Mouse (Mus musculus): ENCODE data around the gene Adam15.
A peak's percentile ranks its signal among the peaks of the same experiment; 100 is the strongest.

Gene Adam15

DNA sequence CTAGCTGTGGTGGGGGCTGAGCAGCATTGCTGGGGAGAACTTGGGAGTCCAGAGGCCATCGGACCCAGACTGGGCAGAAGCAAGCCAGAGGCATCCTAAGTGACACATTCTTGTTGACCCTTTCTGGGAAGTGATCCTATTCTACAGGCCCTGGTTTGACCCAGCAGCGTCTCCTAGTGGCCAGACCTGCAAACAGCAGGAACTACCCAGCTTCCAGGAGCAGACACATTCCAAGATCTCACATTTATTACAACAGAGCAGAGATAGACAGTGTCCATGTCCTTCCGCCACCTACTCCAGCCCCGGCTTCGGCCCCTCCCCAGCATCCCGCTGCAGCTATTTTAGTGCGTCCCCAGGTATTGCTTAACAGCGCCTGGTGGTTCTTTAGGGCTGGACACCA is 10.4 kb downstream of the Adam15 start:
- Histone ChIP-seq H3K4me1 (replicated peaks; ENCODE audit: low read depth, low read length) (peaks cover 59% of the 10 kb centered on the region), H3K9me3 (ENCODE audit: low read length) (no peaks in the 10 kb centered on the region), H3K36me3 (ENCODE audit: insufficient read depth, low read length) (peaks cover 49% of the 10 kb centered on the region), H3K4me3 (replicated peaks; ENCODE audit: low read length) (peak overlapping the region; percentile 88), H3K27me3 (ENCODE audit: insufficient read depth, low read length) (peaks cover 9% of the 10 kb centered on the region)
- no peak for TF ChIP-seq NANOG (IDR thresholded peaks at IDR 0.05; ENCODE audit: borderline replicate concordance, low read length)
- peak; percentile 100 for TF ChIP-seq CTCF (conservative IDR thresholded peaks at IDR 0.05; ENCODE audit: low read length)

DNA sequence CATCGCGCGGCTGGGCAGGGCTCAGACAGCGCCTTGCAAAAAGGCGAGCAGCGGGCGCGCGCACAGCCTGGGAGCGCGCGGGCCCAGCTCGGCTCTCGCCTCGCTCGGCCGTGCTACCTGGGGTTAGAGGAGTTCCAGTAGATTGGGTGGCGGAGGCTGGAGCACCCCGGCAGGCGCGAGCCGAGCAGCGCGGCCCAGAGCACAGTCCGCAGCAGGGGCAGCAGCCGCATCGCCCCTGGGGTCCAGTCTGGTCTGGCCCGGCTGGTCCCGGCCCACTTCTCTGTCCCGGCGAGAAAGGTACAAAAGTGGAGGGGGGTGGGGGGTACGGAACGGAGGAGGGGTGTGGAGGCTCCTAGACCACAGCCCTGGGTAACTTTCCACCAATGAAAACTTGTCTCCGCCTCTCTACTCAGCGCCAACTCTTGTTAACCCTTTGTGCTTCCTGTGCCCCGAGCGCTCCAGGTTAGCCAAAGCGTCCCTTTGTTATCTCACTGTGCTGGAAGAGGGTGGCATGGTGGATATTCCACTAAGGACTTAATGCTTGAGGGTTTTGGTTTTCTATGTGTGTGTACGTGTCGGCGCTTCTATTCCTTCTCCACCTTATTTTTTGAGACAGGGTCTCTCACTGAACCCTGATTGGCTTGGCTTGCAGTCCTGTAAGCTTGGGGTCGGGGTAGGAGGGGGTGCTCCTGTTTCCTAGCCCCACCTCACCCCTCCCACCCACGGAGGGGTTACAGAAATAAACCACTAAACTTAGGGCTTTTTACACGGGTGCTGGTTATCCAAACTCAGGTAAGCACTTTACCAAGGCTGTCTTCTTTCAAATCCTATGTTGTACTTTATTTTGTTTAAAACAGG is 11.8 kb downstream of the Adam15 start, which contains the start of gene Efna4:
Efna4 (minus strand) TSS at position 308 of the 858 bp plus-strand sequence.
- peaks cover 18% of the 10 kb centered on the region for H3K27me3 ChIP-seq (ENCODE audit: insufficient read depth, low read length)
- peak within 1 kb of the TSS; percentile 88 for H3K4me3 ChIP-seq (replicated peaks; ENCODE audit: low read length)
- H3K36me3 ChIP-seq (ENCODE audit: insufficient read depth, low read length): peaks cover 49% of the 10 kb centered on the region
- peaks cover 74% of the 10 kb centered on the region for H3K4me1 ChIP-seq (replicated peaks; ENCODE audit: low read depth, low read length)
- TF ChIP-seq NANOG (IDR thresholded peaks at IDR 0.05; ENCODE audit: borderline replicate concordance, low read length) (no peak), POU5F1 (IDR thresholded peaks at IDR 0.05; ENCODE audit: borderline replicate concordance, low read length) (no peak), CTCF (conservative IDR thresholded peaks at IDR 0.05; ENCODE audit: low read length) (no peak)
- no peaks in the 10 kb centered on the region for H3K9me3 ChIP-seq (ENCODE audit: low read length)

DNA sequence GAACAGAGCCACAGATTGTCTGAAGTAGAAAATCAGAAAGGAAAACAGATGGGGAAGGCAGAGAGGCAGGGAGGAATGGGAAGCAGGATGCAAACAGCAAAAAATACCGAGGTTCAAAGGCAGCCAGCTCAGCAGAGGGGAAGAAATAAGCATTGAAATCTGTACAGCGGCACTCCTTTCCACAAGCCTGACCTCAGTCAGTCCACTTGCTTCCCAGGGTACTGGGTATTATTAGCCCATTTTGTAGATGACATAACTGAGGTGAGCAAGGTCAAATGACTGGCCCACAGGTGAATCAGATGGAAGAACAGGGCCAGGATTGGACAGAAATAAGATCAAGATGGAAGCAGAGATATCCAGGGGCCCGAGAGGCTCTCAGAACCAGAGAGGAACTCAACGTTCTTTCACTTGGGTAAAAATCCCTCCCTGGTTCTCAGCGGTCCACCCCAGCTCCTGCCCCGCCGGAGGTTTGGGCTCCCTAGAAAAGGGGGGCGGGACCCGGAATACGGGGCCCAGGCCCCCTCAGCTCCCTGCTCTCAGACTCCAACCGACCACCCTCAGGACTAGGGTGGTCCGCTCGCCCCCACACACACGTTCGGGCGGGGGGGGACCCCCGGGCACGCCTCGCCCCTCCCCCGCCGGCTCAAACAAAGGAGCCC is 12.6 kb downstream of the Adam15 start:
- TF ChIP-seq NANOG (IDR thresholded peaks at IDR 0.05; ENCODE audit: borderline replicate concordance, low read length) (no peak), POU5F1 (IDR thresholded peaks at IDR 0.05; ENCODE audit: borderline replicate concordance, low read length) (no peak), CTCF (conservative IDR thresholded peaks at IDR 0.05; ENCODE audit: low read length) (no peak)
- Histone ChIP-seq H3K4me1 (replicated peaks; ENCODE audit: low read depth, low read length) (peaks cover 81% of the 10 kb centered on the region), H3K4me3 (replicated peaks; ENCODE audit: low read length) (peak overlapping the region; percentile 88), H3K27me3 (ENCODE audit: insufficient read depth, low read length) (peaks cover 18% of the 10 kb centered on the region), H3K9me3 (ENCODE audit: low read length) (no peaks in the 10 kb centered on the region), H3K36me3 (ENCODE audit: insufficient read depth, low read length) (peaks cover 42% of the 10 kb centered on the region)

DNA sequence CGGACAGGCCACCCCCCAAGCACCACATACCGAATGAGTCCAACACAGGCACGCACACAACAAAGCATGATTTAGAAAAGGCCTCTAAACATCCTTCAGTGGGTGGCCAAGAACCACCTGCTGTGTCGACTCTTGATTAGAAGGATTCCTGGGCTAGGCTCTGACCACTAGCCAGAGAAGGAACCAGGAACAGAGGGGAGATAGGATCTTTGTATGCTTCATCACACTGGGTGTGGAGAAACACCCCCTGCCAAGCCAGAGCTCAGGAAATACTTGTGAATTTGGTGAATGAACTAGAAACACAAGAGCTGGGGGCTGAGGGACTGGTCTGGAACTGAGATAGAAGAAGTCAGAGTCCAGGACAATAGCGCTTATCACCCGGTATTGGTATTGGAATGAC is 13.3 kb downstream of the Adam15 start:
- peak overlapping the region; percentile 88 for H3K4me3 ChIP-seq (replicated peaks; ENCODE audit: low read length)
- H3K27me3 ChIP-seq (ENCODE audit: insufficient read depth, low read length): peaks cover 18% of the 10 kb centered on the region
- peaks cover 88% of the 10 kb centered on the region for H3K4me1 ChIP-seq (replicated peaks; ENCODE audit: low read depth, low read length)
- no peak for TF ChIP-seq CTCF (conservative IDR thresholded peaks at IDR 0.05; ENCODE audit: low read length)
- TF ChIP-seq POU5F1 (IDR thresholded peaks at IDR 0.05; ENCODE audit: borderline replicate concordance, low read length): no peak
- no peak for TF ChIP-seq NANOG (IDR thresholded peaks at IDR 0.05; ENCODE audit: borderline replicate concordance, low read length)
- H3K9me3 ChIP-seq (ENCODE audit: low read length): no peaks in the 10 kb centered on the region
- H3K36me3 ChIP-seq (ENCODE audit: insufficient read depth, low read length): peaks cover 35% of the 10 kb centered on the region

DNA sequence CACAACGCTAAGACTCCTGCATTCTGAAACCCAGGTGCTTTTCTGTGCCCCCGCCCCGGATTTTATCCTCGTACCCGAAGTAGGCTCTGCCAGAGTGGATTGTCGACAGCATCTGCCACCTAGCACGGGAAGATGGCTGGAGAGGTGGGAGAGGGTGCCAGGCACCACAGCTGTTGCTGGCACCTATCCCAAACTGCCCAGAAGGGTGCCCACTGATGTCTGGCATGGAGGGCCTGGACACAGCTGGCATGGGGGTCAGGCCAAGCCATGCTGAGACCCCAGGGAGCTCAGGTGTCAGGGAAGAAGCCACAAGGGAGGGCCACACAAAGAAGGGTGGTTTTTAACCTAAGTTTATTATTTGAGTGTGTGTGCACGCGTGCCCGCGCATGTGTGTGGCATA is 16.7 kb downstream of the Adam15 start:
- H3K9me3 ChIP-seq (ENCODE audit: low read length): no peaks in the 10 kb centered on the region
- H3K4me1 ChIP-seq (replicated peaks; ENCODE audit: low read depth, low read length): peaks cover 93% of the 10 kb centered on the region

DNA sequence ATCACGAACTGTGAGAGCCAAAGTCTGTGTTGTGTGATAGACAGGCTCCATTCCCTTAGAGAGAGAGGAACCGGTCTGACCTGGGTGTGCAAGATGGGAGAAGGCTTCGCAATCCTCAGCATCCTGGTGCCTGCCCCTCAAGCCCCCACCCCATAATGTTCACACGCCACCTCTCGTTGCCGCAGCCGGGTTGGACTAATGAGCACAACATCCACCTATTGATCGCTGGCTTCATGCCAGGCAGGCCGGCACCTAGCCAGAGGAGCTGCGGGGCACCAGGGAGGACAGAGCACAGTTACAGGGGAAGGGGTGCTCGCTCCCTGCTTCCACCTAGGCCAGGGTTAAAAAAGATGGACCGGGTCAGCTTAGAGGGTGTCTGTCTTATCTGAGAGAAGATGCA is 17.3 kb downstream of the Adam15 start:
- H3K27me3 ChIP-seq (ENCODE audit: insufficient read depth, low read length): peaks cover 18% of the 10 kb centered on the region
- TF ChIP-seq NANOG (IDR thresholded peaks at IDR 0.05; ENCODE audit: borderline replicate concordance, low read length): no peak
- TF ChIP-seq CTCF (conservative IDR thresholded peaks at IDR 0.05; ENCODE audit: low read length): no peak
- no peak for TF ChIP-seq POU5F1 (IDR thresholded peaks at IDR 0.05; ENCODE audit: borderline replicate concordance, low read length)
- peaks cover 26% of the 10 kb centered on the region for H3K36me3 ChIP-seq (ENCODE audit: insufficient read depth, low read length)
- H3K9me3 ChIP-seq (ENCODE audit: low read length): no peaks in the 10 kb centered on the region
- H3K4me3 ChIP-seq (replicated peaks; ENCODE audit: low read length): no peak overlapping the region
- peaks cover 98% of the 10 kb centered on the region for H3K4me1 ChIP-seq (replicated peaks; ENCODE audit: low read depth, low read length)

More for the DNA sequence above, 16.7 kb downstream of the Adam15 start:
- peak overlapping the region; percentile 39; the same call in 1 of the 2 replicates for H3K4me3 ChIP-seq (replicated peaks; ENCODE audit: low read length)
- peaks cover 18% of the 10 kb centered on the region for H3K27me3 ChIP-seq (ENCODE audit: insufficient read depth, low read length)
- H3K36me3 ChIP-seq (ENCODE audit: insufficient read depth, low read length): peaks cover 26% of the 10 kb centered on the region
- no peak for TF ChIP-seq CTCF (conservative IDR thresholded peaks at IDR 0.05; ENCODE audit: low read length)
- TF ChIP-seq NANOG (IDR thresholded peaks at IDR 0.05; ENCODE audit: borderline replicate concordance, low read length): no peak
- no peak for TF ChIP-seq POU5F1 (IDR thresholded peaks at IDR 0.05; ENCODE audit: borderline replicate concordance, low read length)

DNA sequence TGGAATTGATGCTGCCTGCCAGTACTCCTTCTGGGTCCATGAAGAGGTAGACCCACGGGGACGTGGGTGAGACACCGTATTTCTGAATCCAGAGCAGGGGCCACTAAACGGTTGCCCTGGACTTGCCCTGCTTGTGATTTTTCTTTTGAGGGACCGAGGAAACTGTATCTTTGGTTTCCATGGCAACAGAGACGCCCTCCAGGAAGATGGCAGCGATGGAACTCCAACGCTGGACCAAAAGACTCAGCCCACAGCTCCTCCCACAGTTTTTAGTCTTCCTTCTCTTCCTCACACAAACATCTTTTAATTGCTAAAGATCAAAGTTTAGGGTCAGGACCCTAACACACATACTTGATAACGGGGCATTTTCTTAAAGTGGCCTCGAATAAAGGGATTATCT is 17.8 kb downstream of the Adam15 start:
- H3K4me1 ChIP-seq (replicated peaks; ENCODE audit: low read depth, low read length): peaks cover 99% of the 10 kb centered on the region
- TF ChIP-seq POU5F1 (IDR thresholded peaks at IDR 0.05; ENCODE audit: borderline replicate concordance, low read length): no peak
- TF ChIP-seq NANOG (IDR thresholded peaks at IDR 0.05; ENCODE audit: borderline replicate concordance, low read length): no peak
- TF ChIP-seq CTCF (conservative IDR thresholded peaks at IDR 0.05; ENCODE audit: low read length): no peak
- peaks cover 18% of the 10 kb centered on the region for H3K27me3 ChIP-seq (ENCODE audit: insufficient read depth, low read length)
- peaks cover 26% of the 10 kb centered on the region for H3K36me3 ChIP-seq (ENCODE audit: insufficient read depth, low read length)
- H3K9me3 ChIP-seq (ENCODE audit: low read length): no peaks in the 10 kb centered on the region
- peak overlapping the region; percentile 61 for H3K4me3 ChIP-seq (replicated peaks; ENCODE audit: low read length)

DNA sequence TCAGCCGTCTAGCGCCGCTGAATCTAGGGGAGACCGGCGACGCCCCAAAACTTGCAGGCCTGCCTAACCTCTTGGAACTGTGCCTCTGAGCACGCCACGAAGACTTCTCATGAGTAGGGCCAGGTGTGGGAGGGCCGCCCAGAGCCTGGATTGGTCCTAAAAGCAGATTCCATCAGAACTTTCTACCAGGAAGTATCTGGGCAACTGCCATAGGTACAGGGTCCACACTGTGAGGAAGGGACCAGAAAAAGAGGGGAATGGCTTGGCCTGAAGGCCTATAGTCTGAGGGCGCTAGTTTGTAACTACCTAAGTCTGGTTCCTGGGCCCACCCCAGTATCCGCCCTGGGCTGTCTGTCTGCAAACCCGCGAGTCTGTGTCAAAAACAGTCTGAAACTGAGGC is 18.2 kb downstream of the Adam15 start:
- Histone ChIP-seq H3K36me3 (ENCODE audit: insufficient read depth, low read length) (peaks cover 26% of the 10 kb centered on the region), H3K4me3 (replicated peaks; ENCODE audit: low read length) (peak overlapping the region; percentile 61), H3K9me3 (ENCODE audit: low read length) (no peaks in the 10 kb centered on the region), H3K4me1 (replicated peaks; ENCODE audit: low read depth, low read length) (peaks cover 99% of the 10 kb centered on the region), H3K27me3 (ENCODE audit: insufficient read depth, low read length) (peaks cover 18% of the 10 kb centered on the region)
- no peak for TF ChIP-seq NANOG (IDR thresholded peaks at IDR 0.05; ENCODE audit: borderline replicate concordance, low read length)
- no peak for TF ChIP-seq CTCF (conservative IDR thresholded peaks at IDR 0.05; ENCODE audit: low read length)
- no peak for TF ChIP-seq POU5F1 (IDR thresholded peaks at IDR 0.05; ENCODE audit: borderline replicate concordance, low read length)
